Mouse (Mus musculus) liver, postnatal 0 days (tissue): ENCODE results near the gene Ints5.

ENCODE experiments used
- CTCF ChIP-seq: sonication (generic); IDR thresholded peaks from 2 replicates; pipeline ENCODE4 v1.5.1; 2016; ENCODE audit warnings: antibody characterized with exemption, low read depth
- EP300 ChIP-seq: IDR thresholded peaks from 2 replicates; pipeline ENCODE4 v1.6.1; 2016; ENCODE audit warnings: antibody characterized with exemption, low read depth, mild to moderate bottlenecking

GRCm38 (mm10) chr19:8940526-8941133, 47.8 kb downstream of the Ints5 start:
- TF ChIP-seq CTCF (no peak), EP300 (no peak)
